Mouse (Mus musculus): ENCODE measurements around the gene Slc2a2. TPM values are rescaled to one million over a fixed set of nuclear protein-coding genes. Genes with fewer than 3 reads are reported as not detected.
"Not testable (repeated sequence)": the region's sequence is repeated elsewhere in the genome, so short reads cannot be mapped to it uniquely, and the experiment has no call there.

Slc2a2 gene
- polyA plus RNA-seq, 1 experiment from 2014 or later = not detected

DNA sequence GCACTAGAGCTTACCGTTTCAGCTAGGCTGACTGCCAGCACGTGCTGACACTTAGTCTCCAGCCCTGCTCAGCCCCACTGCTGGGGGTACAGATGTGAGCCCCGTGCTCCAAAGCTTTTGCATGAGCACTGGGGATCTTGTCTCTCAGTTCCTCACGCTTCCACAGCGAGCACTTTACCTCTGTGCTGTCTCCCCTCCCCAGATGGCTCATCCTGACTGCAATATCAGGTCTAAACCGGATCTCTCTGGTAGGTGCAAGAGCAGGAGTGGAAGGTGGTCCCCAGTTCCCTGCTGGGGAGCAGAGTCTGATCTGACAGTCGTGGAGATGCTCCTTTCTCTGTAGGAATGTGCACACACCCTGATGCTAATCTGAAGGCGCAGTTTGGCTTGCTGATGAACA lies 45.5 kb downstream of the Slc2a2 start:
- Histone ChIP-seq H3K4me3 (ENCODE audit: low read depth, low read length) (no peak overlapping the region), H3K4me1 (ENCODE audit: control insufficient read depth, insufficient read depth, low read length) (no peaks in the 10 kb centered on the region), H3K9ac (ENCODE audit: low read length) (no peak overlapping the region), H3K9me3 (ENCODE audit: control insufficient read depth, low read length) (no peaks in the 10 kb centered on the region), H3K4me2 (ENCODE audit: low read depth) (no peak overlapping the region), H3K27ac (ENCODE audit: low read depth, low read length) (no peak overlapping the region), H3K36me3 (ENCODE audit: control insufficient read depth, insufficient read depth, low read length) (no peaks in the 10 kb centered on the region), H3K27me3 (ENCODE audit: control insufficient read depth, insufficient read depth, low read length) (no peaks in the 10 kb centered on the region)
- DNase-seq (ENCODE audit: low spot score) (peak; percentile 15), ATAC-seq (ENCODE audit: insufficient read depth, low FRiP score, low TSS enrichment) (no peak)
- WGBS = 51% methylated on average over 8 of the region's 8 CpGs

DNA sequence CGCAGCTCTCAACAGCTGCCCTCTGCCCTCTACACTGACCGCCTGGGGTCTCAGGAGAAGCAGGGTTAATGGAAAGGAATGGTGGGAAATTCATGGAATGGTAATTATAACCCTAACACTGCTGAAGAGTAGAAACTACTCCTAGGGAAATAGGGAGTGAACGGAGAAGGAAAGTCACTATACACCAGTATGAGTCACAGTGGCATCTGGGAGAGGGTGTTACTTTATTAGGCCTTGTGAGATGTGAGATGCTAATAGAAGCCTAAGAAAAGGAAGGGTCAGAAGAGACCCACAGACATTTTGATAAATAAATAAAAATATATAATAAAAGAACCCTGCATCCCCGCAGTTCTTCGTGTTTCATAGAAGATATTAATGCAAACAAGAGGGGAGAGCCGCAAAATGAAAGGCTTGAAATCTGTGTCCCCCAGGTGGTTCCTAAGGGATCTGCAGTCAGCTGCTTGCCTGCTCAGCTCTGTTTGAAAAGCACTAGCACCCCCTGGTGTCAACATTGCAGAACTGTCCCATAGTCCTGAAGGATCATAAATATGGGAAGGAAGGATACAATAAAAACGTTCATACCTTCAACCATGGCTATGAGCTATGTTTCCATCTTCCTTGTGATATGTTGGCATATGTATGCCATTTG lies 48.3 kb downstream of the Slc2a2 start:
- peak; percentile 75 for DNase-seq (ENCODE audit: low spot score)
- WGBS = 34% methylated on average over 7 of the region's 7 CpGs
- no peak overlapping the region for H3K9ac ChIP-seq (ENCODE audit: low read length)
- H3K4me3 ChIP-seq (ENCODE audit: low read depth, low read length) = no peak overlapping the region
- no peak overlapping the region for H3K27ac ChIP-seq (ENCODE audit: low read depth, low read length)
- no peaks in the 10 kb centered on the region for H3K36me3 ChIP-seq (ENCODE audit: control insufficient read depth, insufficient read depth, low read length)
- no peaks in the 10 kb centered on the region for H3K9me3 ChIP-seq (ENCODE audit: control insufficient read depth, low read length)
- no peaks in the 10 kb centered on the region for H3K27me3 ChIP-seq (ENCODE audit: control insufficient read depth, insufficient read depth, low read length)
- ATAC-seq (ENCODE audit: insufficient read depth, low FRiP score, low TSS enrichment) = peak; percentile 87
- H3K4me1 ChIP-seq (ENCODE audit: control insufficient read depth, insufficient read depth, low read length) = no peaks in the 10 kb centered on the region
- no peak overlapping the region for H3K4me2 ChIP-seq (ENCODE audit: low read depth)

DNA sequence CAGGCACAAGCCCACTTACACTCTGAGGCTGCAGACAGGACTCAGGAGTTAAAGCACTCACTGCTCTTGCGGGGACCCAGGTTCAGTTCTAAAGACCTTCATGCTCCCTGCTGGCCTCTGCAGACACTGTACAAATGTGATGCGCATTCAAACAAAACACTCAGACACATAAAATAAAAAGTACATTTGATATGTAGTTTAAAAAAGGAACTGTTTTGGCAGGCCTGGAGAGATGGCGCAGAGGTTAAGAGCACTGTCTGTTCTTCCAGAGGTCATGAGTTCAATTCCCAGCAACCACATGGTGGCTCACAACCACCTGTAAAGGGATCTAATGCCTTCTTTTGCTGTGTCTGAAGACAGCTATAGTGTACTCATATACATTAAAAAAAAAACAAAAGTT lies 50.4 kb downstream of the Slc2a2 start:
- ATAC-seq (ENCODE audit: insufficient read depth, low FRiP score, low TSS enrichment) (no peak), DNase-seq (ENCODE audit: low spot score) (no peak)
- Histone ChIP-seq H3K4me3 (ENCODE audit: low read depth, low read length) (no peak overlapping the region), H3K36me3 (ENCODE audit: control insufficient read depth, insufficient read depth, low read length) (no peaks in the 10 kb centered on the region), H3K4me2 (ENCODE audit: low read depth) (no peak overlapping the region), H3K27me3 (ENCODE audit: control insufficient read depth, insufficient read depth, low read length) (no peaks in the 10 kb centered on the region), H3K27ac (ENCODE audit: low read depth, low read length) (no peak overlapping the region), H3K4me1 (ENCODE audit: control insufficient read depth, insufficient read depth, low read length) (no peaks in the 10 kb centered on the region), H3K9ac (ENCODE audit: low read length) (no peak overlapping the region), H3K9me3 (ENCODE audit: control insufficient read depth, low read length) (no peaks in the 10 kb centered on the region)
- WGBS = 88% methylated on average over 3 of the region's 3 CpGs

DNA sequence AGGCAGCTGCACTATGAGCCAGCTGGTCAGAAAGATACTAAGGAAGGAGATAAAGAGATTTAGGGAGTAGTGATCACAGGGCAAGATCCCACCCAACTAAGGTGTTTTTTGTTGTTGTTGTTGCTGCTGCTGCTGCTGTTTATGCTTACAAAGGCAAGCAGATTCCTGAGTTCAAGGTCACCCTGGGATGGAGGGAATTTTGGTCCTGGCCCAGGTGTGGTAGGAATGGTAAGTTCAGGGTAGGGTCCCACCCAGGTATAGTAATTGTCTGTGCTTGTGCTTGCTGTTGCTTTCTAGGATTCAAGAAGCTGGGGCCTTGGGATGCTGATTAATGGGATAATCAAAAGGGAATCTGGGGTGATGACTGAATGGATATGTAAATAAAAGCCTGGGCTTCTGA lies 51.3 kb downstream of the Slc2a2 start:
- no peak for DNase-seq (ENCODE audit: low spot score)
- no peak for ATAC-seq (ENCODE audit: insufficient read depth, low FRiP score, low TSS enrichment)
- Histone ChIP-seq H3K9ac (ENCODE audit: low read length) (no peak overlapping the region), H3K36me3 (ENCODE audit: control insufficient read depth, insufficient read depth, low read length) (no peaks in the 10 kb centered on the region), H3K9me3 (ENCODE audit: control insufficient read depth, low read length) (no peaks in the 10 kb centered on the region), H3K4me3 (ENCODE audit: low read depth, low read length) (no peak overlapping the region), H3K4me1 (ENCODE audit: control insufficient read depth, insufficient read depth, low read length) (no peaks in the 10 kb centered on the region), H3K27ac (ENCODE audit: low read depth, low read length) (no peak overlapping the region), H3K4me2 (ENCODE audit: low read depth) (no peak overlapping the region), H3K27me3 (ENCODE audit: control insufficient read depth, insufficient read depth, low read length) (no peaks in the 10 kb centered on the region)

DNA sequence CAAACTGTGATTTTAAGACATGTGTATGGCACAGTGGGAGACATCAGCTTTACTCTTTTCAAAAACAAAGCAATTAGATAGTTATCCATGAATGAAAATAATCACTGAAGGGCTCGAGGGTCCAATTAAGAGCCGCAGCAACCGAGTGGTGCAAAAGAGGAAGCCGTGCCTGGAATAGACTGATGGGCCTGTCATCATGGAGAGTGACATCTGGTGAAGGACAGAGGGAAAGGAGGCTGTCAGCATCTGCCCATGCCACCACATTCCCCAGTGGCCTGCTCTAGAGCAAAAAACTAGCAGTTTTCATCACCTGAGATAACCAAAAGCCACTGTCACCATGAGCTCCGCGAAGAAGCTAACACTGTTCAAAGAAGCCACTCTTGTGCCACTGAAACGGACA lies 57.8 kb downstream of the Slc2a2 start:
- H3K9me3 ChIP-seq (ENCODE audit: control insufficient read depth, low read length) = no peaks in the 10 kb centered on the region
- H3K27me3 ChIP-seq (ENCODE audit: control insufficient read depth, insufficient read depth, low read length) = no peaks in the 10 kb centered on the region
- no peak for DNase-seq (ENCODE audit: low spot score)
- no peaks in the 10 kb centered on the region for H3K4me1 ChIP-seq (ENCODE audit: control insufficient read depth, insufficient read depth, low read length)
- H3K9ac ChIP-seq (ENCODE audit: low read length) = no peak overlapping the region
- 79% methylated on average over 7 of the region's 7 CpGs for WGBS
- H3K4me2 ChIP-seq (ENCODE audit: low read depth) = no peak overlapping the region
- no peak overlapping the region for H3K4me3 ChIP-seq (ENCODE audit: low read depth, low read length)
- ATAC-seq (ENCODE audit: insufficient read depth, low FRiP score, low TSS enrichment) = no peak
- no peak overlapping the region for H3K27ac ChIP-seq (ENCODE audit: low read depth, low read length)
- no peaks in the 10 kb centered on the region for H3K36me3 ChIP-seq (ENCODE audit: control insufficient read depth, insufficient read depth, low read length)

DNA sequence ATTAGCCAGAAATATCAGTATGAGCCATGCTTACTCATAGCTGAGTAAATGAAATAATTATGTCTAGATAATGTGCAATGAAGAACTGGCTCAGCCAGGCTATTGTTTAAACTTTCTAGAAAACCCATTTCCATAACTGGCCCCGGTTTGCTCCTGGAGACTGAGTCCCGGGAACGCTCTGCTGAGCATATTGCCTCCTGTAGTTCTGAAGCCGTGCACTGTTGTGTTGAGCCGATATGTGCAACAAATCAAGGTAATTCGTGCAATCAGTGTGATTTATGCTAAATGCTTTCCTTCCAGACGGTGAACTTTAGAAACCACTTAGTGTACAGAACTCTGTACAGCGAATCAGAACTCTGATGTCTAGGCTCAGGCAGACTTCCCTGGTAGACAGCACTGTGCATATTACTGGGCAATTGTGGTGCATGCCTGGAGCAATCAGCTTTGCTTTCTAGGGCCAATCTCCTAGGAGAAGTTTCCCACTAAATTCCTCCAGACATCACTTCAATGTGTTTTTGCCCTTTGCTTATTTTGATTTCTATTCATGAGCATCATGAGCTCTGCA lies 63.6 kb downstream of the Slc2a2 start:
- no peak overlapping the region for H3K4me3 ChIP-seq (ENCODE audit: low read depth, low read length)
- H3K4me1 ChIP-seq (ENCODE audit: control insufficient read depth, insufficient read depth, low read length) = no peaks in the 10 kb centered on the region
- H3K27ac ChIP-seq (ENCODE audit: low read depth, low read length) = no peak overlapping the region
- no peaks in the 10 kb centered on the region for H3K27me3 ChIP-seq (ENCODE audit: control insufficient read depth, insufficient read depth, low read length)
- no peaks in the 10 kb centered on the region for H3K36me3 ChIP-seq (ENCODE audit: control insufficient read depth, insufficient read depth, low read length)
- ATAC-seq (ENCODE audit: insufficient read depth, low FRiP score, low TSS enrichment) = no peak
- no peak overlapping the region for H3K9ac ChIP-seq (ENCODE audit: low read length)
- WGBS = 62% methylated on average over 8 of the region's 8 CpGs
- DNase-seq (ENCODE audit: low spot score) = no peak
- no peak overlapping the region for H3K4me2 ChIP-seq (ENCODE audit: low read depth)
- H3K9me3 ChIP-seq (ENCODE audit: control insufficient read depth, low read length) = no peaks in the 10 kb centered on the region

DNA sequence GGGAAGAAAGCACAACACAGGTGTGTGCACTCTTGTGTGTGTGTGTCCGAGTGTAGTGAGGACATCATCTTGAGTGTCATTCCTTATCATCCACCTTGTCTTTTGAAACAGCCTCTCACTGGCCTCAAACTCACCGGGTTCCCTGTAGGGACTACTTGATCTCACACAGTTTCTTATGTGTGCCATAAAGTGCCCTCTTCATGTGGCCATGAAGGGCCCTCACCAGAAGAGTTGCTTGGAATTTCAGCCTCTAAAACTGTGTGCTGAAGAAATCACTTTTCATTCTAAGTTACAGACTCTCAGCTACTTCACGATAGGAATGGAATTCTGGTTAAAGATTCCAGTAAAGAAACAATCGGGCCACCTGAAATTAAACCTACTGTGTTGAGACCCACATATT lies 69.2 kb downstream of the Slc2a2 start:
- H3K9ac ChIP-seq (ENCODE audit: low read length) = no peak overlapping the region
- no peak overlapping the region for H3K4me3 ChIP-seq (ENCODE audit: low read depth, low read length)
- no peaks in the 10 kb centered on the region for H3K36me3 ChIP-seq (ENCODE audit: control insufficient read depth, insufficient read depth, low read length)
- H3K27ac ChIP-seq (ENCODE audit: low read depth, low read length) = no peak overlapping the region
- ATAC-seq (ENCODE audit: insufficient read depth, low FRiP score, low TSS enrichment) (no peak), DNase-seq (ENCODE audit: low spot score) (no peak)
- no peak overlapping the region for H3K4me2 ChIP-seq (ENCODE audit: low read depth)
- H3K4me1 ChIP-seq (ENCODE audit: control insufficient read depth, insufficient read depth, low read length) = no peaks in the 10 kb centered on the region
- H3K9me3 ChIP-seq (ENCODE audit: control insufficient read depth, low read length) = no peaks in the 10 kb centered on the region
- WGBS = 85% methylated on average over 4 of the region's 4 CpGs
- no peaks in the 10 kb centered on the region for H3K27me3 ChIP-seq (ENCODE audit: control insufficient read depth, insufficient read depth, low read length)

DNA sequence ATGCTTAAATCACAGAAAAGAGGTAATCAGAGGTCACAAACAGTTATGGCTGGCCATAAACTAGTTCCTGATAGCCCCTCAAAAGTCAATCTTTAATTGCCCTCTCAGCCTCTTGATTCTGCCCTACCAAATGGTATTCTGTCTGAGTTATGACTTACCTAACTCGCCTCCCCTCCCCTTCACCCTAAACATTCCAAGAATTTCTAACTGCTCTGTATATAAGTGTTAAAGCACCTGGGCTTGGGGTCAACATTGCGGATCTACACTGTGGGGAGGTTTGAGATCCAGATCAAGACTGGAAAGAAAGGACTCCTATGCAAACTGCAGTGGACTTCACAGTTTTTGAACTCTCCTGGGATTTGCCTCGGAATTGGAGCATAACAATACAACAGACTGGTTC lies 70.5 kb downstream of the Slc2a2 start:
- no peaks in the 10 kb centered on the region for H3K27me3 ChIP-seq (ENCODE audit: control insufficient read depth, insufficient read depth, low read length)
- no peak overlapping the region for H3K9ac ChIP-seq (ENCODE audit: low read length)
- no peak overlapping the region for H3K4me2 ChIP-seq (ENCODE audit: low read depth)
- DNase-seq (ENCODE audit: low spot score) (no peak), ATAC-seq (ENCODE audit: insufficient read depth, low FRiP score, low TSS enrichment) (no peak)
- no peak overlapping the region for H3K4me3 ChIP-seq (ENCODE audit: low read depth, low read length)
- no peaks in the 10 kb centered on the region for H3K9me3 ChIP-seq (ENCODE audit: control insufficient read depth, low read length)
- 57% methylated on average over 3 of the region's 3 CpGs for WGBS
- H3K27ac ChIP-seq (ENCODE audit: low read depth, low read length) = no peak overlapping the region
- H3K36me3 ChIP-seq (ENCODE audit: control insufficient read depth, insufficient read depth, low read length) = no peaks in the 10 kb centered on the region
- H3K4me1 ChIP-seq (ENCODE audit: control insufficient read depth, insufficient read depth, low read length) = no peaks in the 10 kb centered on the region

DNA sequence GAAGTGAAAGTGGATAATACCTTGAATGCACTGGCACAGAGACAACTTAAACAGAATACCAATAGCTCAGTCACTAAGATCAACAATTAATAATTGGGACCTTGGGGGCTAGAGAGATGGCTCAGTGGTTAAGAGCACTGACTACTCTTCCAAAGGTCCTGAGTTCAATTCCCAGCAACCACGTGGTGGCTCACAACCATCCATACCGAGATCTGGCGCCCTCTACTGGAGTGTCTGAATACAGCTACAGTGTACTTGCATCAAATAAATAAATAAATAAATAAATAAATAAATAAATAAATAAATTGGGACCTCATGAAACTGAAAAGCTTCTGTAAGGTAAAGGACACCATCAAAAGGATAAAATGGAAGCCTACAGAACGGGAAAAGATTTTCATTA lies 75.2 kb downstream of the Slc2a2 start:
- not testable (repeated sequence) for DNase-seq (ENCODE audit: low spot score); H3K36me3 ChIP-seq (ENCODE audit: control insufficient read depth, insufficient read depth, low read length); H3K4me1 ChIP-seq (ENCODE audit: control insufficient read depth, insufficient read depth, low read length); H3K9ac ChIP-seq (ENCODE audit: low read length); H3K27ac ChIP-seq (ENCODE audit: low read depth, low read length); H3K9me3 ChIP-seq (ENCODE audit: control insufficient read depth, low read length); ATAC-seq (ENCODE audit: insufficient read depth, low FRiP score, low TSS enrichment); H3K4me2 ChIP-seq (ENCODE audit: low read depth); H3K4me3 ChIP-seq (ENCODE audit: low read depth, low read length); H3K27me3 ChIP-seq (ENCODE audit: control insufficient read depth, insufficient read depth, low read length)
- WGBS = 72% methylated on average over 4 of the region's 4 CpGs
